Mouse (Mus musculus): ENCODE data around the gene Slc46a3. TPM values are rescaled to one million over a fixed set of nuclear protein-coding genes. Genes with fewer than 3 reads are reported as not detected.

The Slc46a3 gene
- polyA plus RNA-seq, 1 experiment from 2014 or later: 12.9 TPM

GRCm38 (mm10) chr5:147893766-147894454 is 705 bp downstream of the Slc46a3 start:
- Histone ChIP-seq H3K36me3 (peaks cover 7% of the 10 kb centered on the region; the same call in 1 of the 2 replicates), H3K27ac (peak overlapping the region; percentile 92), H3K9ac (peak overlapping the region; percentile 84), H3K4me1 (replicated peaks) (peaks cover 56% of the 10 kb centered on the region), H3K9me3 (replicated peaks) (no peaks in the 10 kb centered on the region), H3K4me2 (peak overlapping the region; percentile 89), H3K4me3 (replicated peaks) (peak overlapping the region; percentile 77), H3K27me3 (no peaks in the 10 kb centered on the region)
- WGBS (ENCODE audit: insufficient replicate concordance): 3% methylated on average over 25 of the region's 25 CpGs
- DNase-seq (no peak), ATAC-seq (ENCODE audit: low read depth) (peak; percentile 21)

- peak overlapping the region; percentile 89 for H3K4me2 ChIP-seq
- H3K9ac ChIP-seq: peak overlapping the region; percentile 84
- peaks cover 7% of the 10 kb centered on the region; the same call in 1 of the 2 replicates for H3K36me3 ChIP-seq
- H3K4me3 ChIP-seq (replicated peaks): peak overlapping the region; percentile 77
- H3K9me3 ChIP-seq (replicated peaks): no peaks in the 10 kb centered on the region
- peak overlapping the region; percentile 92 for H3K27ac ChIP-seq
- DNase-seq (peak; percentile 68), ATAC-seq (ENCODE audit: low read depth) (peak; percentile 30)
- WGBS (ENCODE audit: insufficient replicate concordance): 13% methylated on average over 9 of the region's 9 CpGs
- H3K4me1 ChIP-seq (replicated peaks): peaks cover 63% of the 10 kb centered on the region
- no peaks in the 10 kb centered on the region for H3K27me3 ChIP-seq
Observed at GRCm38 (mm10) chr5:147893143-147893542, 1.5 kb downstream of the Slc46a3 start.

- Histone ChIP-seq H3K4me3 (replicated peaks) (peak overlapping the region; percentile 77), H3K27me3 (no peaks in the 10 kb centered on the region), H3K4me2 (peak overlapping the region; percentile 89), H3K9ac (peak overlapping the region; percentile 84), H3K27ac (peak overlapping the region; percentile 92), H3K9me3 (replicated peaks) (no peaks in the 10 kb centered on the region), H3K4me1 (replicated peaks) (peaks cover 68% of the 10 kb centered on the region), H3K36me3 (peaks cover 8% of the 10 kb centered on the region; the same call in 1 of the 2 replicates)
- DNase-seq: no peak
- 30% methylated on average over 6 of the region's 6 CpGs for WGBS (ENCODE audit: insufficient replicate concordance)
- ATAC-seq (ENCODE audit: low read depth): no peak
Observed at GRCm38 (mm10) chr5:147892735-147893134, 1.9 kb downstream of the Slc46a3 start.

DNA sequence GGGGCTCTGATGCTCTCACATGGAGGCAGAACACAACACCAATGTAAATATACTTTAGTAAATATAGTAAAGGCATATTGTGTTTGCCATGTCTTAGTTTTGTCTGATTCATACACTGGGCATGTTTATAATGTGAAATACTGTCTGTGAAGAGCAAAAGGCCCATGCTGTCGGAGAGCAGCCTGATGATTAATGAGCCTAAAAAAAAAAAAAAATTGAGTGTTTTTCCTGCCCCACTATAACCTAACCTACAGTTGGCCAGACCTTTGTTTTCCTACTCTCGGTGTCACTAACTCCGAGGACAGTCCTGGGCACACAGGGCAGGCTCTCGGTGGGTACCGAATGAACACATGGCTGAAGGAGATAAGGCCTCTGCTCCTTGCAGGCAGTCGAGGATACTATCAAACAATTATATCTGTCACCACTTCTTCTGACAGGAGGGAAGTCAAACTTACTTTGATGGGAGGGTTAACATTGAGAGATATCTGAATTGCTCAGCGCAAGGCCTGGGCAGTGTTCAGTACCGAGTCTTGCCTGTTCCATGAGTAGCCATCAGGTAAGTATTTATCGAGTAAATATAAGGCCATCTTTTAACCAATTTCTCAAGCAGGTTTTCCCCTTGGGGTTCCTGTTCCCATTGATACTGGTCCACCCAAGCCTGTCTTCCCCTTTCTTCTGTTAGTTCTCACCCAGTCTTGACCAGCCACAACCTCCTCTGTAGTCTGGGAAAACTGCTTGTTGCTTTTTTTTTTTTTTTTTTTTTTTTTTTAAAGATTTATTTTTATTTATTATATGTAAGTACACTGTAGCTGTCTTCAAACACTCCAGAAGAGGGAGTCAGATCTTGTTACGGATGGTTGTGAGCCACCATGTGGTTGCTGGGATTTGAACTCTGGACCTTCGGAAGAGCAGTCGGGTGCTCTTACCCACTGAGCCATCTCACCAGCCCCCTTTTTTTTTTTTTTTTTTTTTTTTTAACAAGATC is 6.0 kb downstream of the Slc46a3 start:
- H3K9ac ChIP-seq: 0 out of 2 replicates have a peak overlapping the region, but pooled peaks have one; percentile 39
- no peaks in the 10 kb centered on the region for H3K27me3 ChIP-seq
- H3K27ac ChIP-seq: peak overlapping the region; percentile 76
- H3K4me1 ChIP-seq (replicated peaks): peaks cover 53% of the 10 kb centered on the region
- H3K36me3 ChIP-seq: peaks cover 45% of the 10 kb centered on the region
- peak; percentile 72 for DNase-seq
- no peak overlapping the region for H3K4me3 ChIP-seq (replicated peaks)
- peak; percentile 93 for ATAC-seq (ENCODE audit: low read depth)
- WGBS (ENCODE audit: insufficient replicate concordance): 15% methylated on average over 9 of the region's 12 CpGs
- no peaks in the 10 kb centered on the region for H3K9me3 ChIP-seq (replicated peaks)
- H3K4me2 ChIP-seq: peak overlapping the region; percentile 19

DNA sequence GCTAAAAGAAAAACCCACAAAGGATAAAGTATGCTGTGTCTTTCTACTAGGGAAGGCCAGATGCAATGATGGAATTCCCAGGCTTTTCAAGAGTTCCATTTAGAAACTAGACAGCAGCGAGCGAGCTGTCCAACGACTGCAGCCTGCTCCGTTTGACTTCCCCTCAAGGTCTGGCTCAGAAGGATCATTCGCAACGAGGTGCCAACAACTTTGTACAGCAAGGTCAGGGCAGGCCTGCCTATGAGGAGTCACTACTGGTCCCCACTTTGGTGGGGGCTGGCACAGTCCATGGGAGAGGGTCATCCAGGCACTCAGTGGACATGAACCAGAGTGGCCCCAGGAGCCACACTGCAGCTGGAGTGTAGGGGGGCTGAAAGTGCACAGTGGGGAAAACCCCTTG is 11.0 kb downstream of the Slc46a3 start:
- WGBS (ENCODE audit: insufficient replicate concordance): 85% methylated on average over 6 of the region's 6 CpGs

GRCm38 (mm10) chr5:147879971-147880682 is 14.5 kb downstream of the Slc46a3 start:
- Histone ChIP-seq H3K4me2 (no peak overlapping the region), H3K27ac (0 out of 2 replicates have a peak overlapping the region, but pooled peaks have one; percentile 40), H3K36me3 (peaks cover 96% of the 10 kb centered on the region), H3K4me1 (replicated peaks) (peaks cover 16% of the 10 kb centered on the region), H3K4me3 (replicated peaks) (no peak overlapping the region), H3K9me3 (replicated peaks) (no peaks in the 10 kb centered on the region), H3K27me3 (no peaks in the 10 kb centered on the region), H3K9ac (no peak overlapping the region)
- DNase-seq (no peak), ATAC-seq (ENCODE audit: low read depth) (peak; percentile 67)
- WGBS (ENCODE audit: insufficient replicate concordance): 69% methylated on average over 17 of the region's 17 CpGs

More for the DNA sequence above, 11.0 kb downstream of the Slc46a3 start:
- H3K27ac ChIP-seq: no peak overlapping the region
- no peaks in the 10 kb centered on the region for H3K9me3 ChIP-seq (replicated peaks)
- peaks cover 21% of the 10 kb centered on the region for H3K4me1 ChIP-seq (replicated peaks)
- no peak overlapping the region for H3K9ac ChIP-seq
- no peak for DNase-seq
- no peak overlapping the region for H3K4me2 ChIP-seq
- no peak overlapping the region for H3K4me3 ChIP-seq (replicated peaks)
- ATAC-seq (ENCODE audit: low read depth): no peak
- no peaks in the 10 kb centered on the region for H3K27me3 ChIP-seq
- peaks cover 86% of the 10 kb centered on the region for H3K36me3 ChIP-seq

DNA sequence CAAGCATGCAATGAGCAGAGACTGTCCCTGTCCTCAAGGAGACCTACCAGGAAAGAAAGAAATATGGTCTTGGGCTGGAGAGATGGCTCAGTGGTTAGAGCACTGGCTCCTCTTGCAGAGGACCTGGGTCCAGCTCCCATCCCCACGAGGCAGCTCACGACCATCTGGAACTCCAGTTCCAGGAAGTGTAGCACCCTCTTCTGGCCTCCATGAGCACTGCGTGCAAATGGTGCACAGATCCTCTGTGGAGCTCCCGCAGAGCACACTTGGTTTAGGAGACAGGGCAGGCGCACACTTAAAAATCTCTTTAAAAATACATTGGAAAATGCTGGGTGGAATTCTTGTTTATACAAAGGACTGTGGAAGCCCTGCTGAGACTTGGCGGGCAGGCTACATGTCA is 17.1 kb downstream of the Slc46a3 start:
- Histone ChIP-seq H3K9me3 (replicated peaks) (no peaks in the 10 kb centered on the region), H3K4me3 (replicated peaks) (no peak overlapping the region), H3K4me1 (replicated peaks) (peaks cover 24% of the 10 kb centered on the region), H3K27ac (no peak overlapping the region), H3K9ac (no peak overlapping the region), H3K4me2 (no peak overlapping the region), H3K36me3 (peaks cover 98% of the 10 kb centered on the region), H3K27me3 (no peaks in the 10 kb centered on the region)
- no peak for DNase-seq
- 82% methylated on average over 6 of the region's 6 CpGs for WGBS (ENCODE audit: insufficient replicate concordance)
- no peak for ATAC-seq (ENCODE audit: low read depth)

DNA sequence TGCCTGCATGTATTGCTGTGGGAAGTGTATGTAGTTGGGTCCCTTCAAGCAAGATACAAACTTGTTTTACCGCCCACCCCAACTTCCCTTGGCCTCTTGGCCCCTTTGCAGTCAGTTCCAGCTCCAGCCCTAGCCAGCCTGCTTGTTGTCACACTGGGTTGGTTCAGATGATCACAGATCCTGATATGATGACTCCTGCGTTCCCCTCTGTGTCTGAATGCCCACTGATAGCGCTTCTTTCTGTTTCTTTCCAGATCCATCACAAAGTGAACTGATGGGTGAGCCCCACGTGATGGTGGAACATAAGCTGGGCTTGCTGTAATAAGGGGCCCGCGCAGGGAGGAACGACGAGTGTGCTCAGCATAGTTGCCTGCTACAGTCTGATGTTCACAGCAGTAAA is 19.4 kb downstream of the Slc46a3 start:
- Histone ChIP-seq H3K27ac (no peak overlapping the region), H3K36me3 (peaks cover 97% of the 10 kb centered on the region), H3K27me3 (no peaks in the 10 kb centered on the region), H3K4me2 (no peak overlapping the region), H3K4me1 (replicated peaks) (peaks cover 21% of the 10 kb centered on the region), H3K9ac (no peak overlapping the region), H3K4me3 (replicated peaks) (no peak overlapping the region), H3K9me3 (replicated peaks) (no peaks in the 10 kb centered on the region)
- WGBS (ENCODE audit: insufficient replicate concordance): 63% methylated on average over 8 of the region's 8 CpGs
- no peak for DNase-seq
- peak; percentile 39 for ATAC-seq (ENCODE audit: low read depth)

- Histone ChIP-seq H3K9me3 (replicated peaks) (no peaks in the 10 kb centered on the region), H3K36me3 (peaks cover 97% of the 10 kb centered on the region), H3K9ac (no peak overlapping the region), H3K27me3 (no peaks in the 10 kb centered on the region), H3K4me1 (replicated peaks) (peaks cover 16% of the 10 kb centered on the region), H3K4me2 (no peak overlapping the region), H3K27ac (no peak overlapping the region), H3K4me3 (replicated peaks) (no peak overlapping the region)
- no peak for DNase-seq
- 83% methylated on average over 18 of the region's 18 CpGs for WGBS (ENCODE audit: insufficient replicate concordance)
- no peak for ATAC-seq (ENCODE audit: low read depth)
Observed at GRCm38 (mm10) chr5:147874491-147875065, 20.0 kb downstream of the Slc46a3 start.

- H3K27me3 ChIP-seq: no peaks in the 10 kb centered on the region
- WGBS (ENCODE audit: insufficient replicate concordance): 61% methylated on average over 15 of the region's 15 CpGs
- no peak overlapping the region for H3K9ac ChIP-seq
- peaks cover 97% of the 10 kb centered on the region for H3K36me3 ChIP-seq
- no peak overlapping the region for H3K4me3 ChIP-seq (replicated peaks)
- no peak for DNase-seq
- no peak for ATAC-seq (ENCODE audit: low read depth)
- peaks cover 16% of the 10 kb centered on the region for H3K4me1 ChIP-seq (replicated peaks)
- H3K27ac ChIP-seq: no peak overlapping the region; the same call in 1 of the 2 replicates
- H3K4me2 ChIP-seq: no peak overlapping the region
- H3K9me3 ChIP-seq (replicated peaks): no peaks in the 10 kb centered on the region
Observed at GRCm38 (mm10) chr5:147871091-147871820, 23.4 kb downstream of the Slc46a3 start.
